Mouse (Mus musculus) ES-Bruce4 (cell line): ENCODE measurements around the gene Syp. TPM values are rescaled to one million over a fixed set of nuclear protein-coding genes. Genes with fewer than 3 reads are reported as not detected.

Experiments used
- H3K27ac ChIP-seq: 2 replicates; pipeline ENCODE4 v1.5.1; 2012; ENCODE audit warnings: low read length, inconsistent platforms; ENCODE audit not compliant: insufficient read depth
- H3K27me3 ChIP-seq: 2 replicates; pipeline ENCODE4 v1.6.1; 2012; ENCODE audit warnings: mild to moderate bottlenecking, low read length, inconsistent platforms; ENCODE audit not compliant: control insufficient read depth, poor library complexity, insufficient read depth, severe bottlenecking
- H3K36me3 ChIP-seq: 2 replicates; pipeline ENCODE4 v1.6.1; 2012; ENCODE audit warnings: inconsistent platforms, mild to moderate bottlenecking, low read length, moderate library complexity; ENCODE audit not compliant: control insufficient read depth, poor library complexity, insufficient read depth, severe bottlenecking
- H3K4me1 ChIP-seq: one replicate; pipeline ENCODE4 v1.8.1; 2011; ENCODE audit warnings: low read length; ENCODE audit not compliant: control insufficient read depth, insufficient read depth
- H3K4me3 ChIP-seq: 2 replicates; pipeline ENCODE4 v1.5.1; 2011; ENCODE audit warnings: low read depth, mild to moderate bottlenecking, low read length
- H3K9ac ChIP-seq: 2 replicates; pipeline ENCODE4 v1.6.1; 2012; ENCODE audit warnings: low read depth, mild to moderate bottlenecking, inconsistent platforms; ENCODE audit not compliant: poor library complexity, severe bottlenecking
- H3K9me3 ChIP-seq: replicated peaks from 2 replicates; pipeline ENCODE4 v1.6.1; 2012; ENCODE audit warnings: mild to moderate bottlenecking, low read length, inconsistent platforms; ENCODE audit not compliant: control insufficient read depth, poor library complexity, insufficient read depth, severe bottlenecking
- CTCF ChIP-seq: IDR thresholded peaks from one replicate; pipeline ENCODE4 v1.8.1; 2011; ENCODE audit warnings: low read depth, low read length
- EP300 ChIP-seq: IDR thresholded peaks from 2 replicates; pipeline ENCODE4 v1.6.1; 2011; ENCODE audit warnings: low read depth, low read length; ENCODE audit not compliant: insufficient read depth
- POLR2A ChIP-seq: IDR thresholded peaks from one replicate; pipeline ENCODE4 v1.8.1; 2011; ENCODE audit warnings: low read length; ENCODE audit not compliant: insufficient read depth
- polyA plus RNA-seq: library from polyadenylated mRNA; stranded (reverse); fragments of >200 nt; gene quantifications from 2 replicates; pipeline ENCODE4 v1.2.4, GENCODE M21; 2011; ENCODE audit warnings: low read depth; ENCODE audit not compliant: missing spikeins, insufficient read depth, insufficient read length

Syp gene
- 5.3 and 5.9 TPM in 2 replicates for polyA plus RNA-seq

DNA sequence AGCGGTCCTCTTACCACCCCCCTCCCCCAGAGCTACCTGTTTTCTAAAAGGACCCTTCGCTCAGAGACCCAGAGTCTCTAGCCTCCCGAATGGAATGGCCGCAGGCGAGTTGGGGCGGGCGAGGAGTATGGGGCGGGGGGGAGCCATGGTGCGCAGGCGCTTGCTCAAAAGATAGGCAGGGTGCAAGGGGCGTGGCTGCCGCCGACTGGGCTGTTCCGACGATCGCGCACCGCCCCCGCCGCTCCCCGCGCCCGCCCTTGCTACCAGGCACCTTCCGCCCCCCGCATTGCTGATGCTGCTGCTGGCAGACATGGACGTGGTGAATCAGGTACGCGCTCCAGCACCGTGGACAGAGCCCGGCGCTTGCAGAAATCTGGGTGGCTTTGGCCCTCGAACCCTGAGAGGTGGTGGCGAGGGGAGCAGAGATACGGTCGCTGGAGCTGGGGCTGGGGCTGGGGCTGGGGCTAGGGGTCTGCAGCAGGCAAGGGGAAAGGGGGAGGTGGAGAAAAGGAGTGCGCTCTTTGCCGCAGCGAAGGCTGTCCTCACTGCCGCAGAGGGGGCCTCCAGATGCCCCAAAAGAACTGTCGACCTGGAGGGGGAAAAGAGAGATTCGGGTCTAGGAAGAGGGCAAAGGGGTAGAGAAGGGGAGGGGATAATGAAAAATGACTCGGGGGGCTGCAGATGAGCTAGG is at the start of gene Syp:
Gene Syp, plus strand, starts transcription at position 71 of the 691 bp plus-strand sequence.
- Histone ChIP-seq H3K9me3 (no peaks in the 10 kb centered on the region), H3K27ac (no peak within 1 kb of the TSS), H3K4me1 (no peaks in the 10 kb centered on the region), H3K36me3 (no peaks in the 10 kb centered on the region), H3K27me3 (no peaks in the 10 kb centered on the region), H3K4me3 (peak within 1 kb of the TSS; percentile 54), H3K9ac (no peak within 1 kb of the TSS)
- TF ChIP-seq POLR2A = no peak
- peak; percentile 57; the same call in 1 of the 2 replicates for TF ChIP-seq EP300
- no peak for TF ChIP-seq CTCF

DNA sequence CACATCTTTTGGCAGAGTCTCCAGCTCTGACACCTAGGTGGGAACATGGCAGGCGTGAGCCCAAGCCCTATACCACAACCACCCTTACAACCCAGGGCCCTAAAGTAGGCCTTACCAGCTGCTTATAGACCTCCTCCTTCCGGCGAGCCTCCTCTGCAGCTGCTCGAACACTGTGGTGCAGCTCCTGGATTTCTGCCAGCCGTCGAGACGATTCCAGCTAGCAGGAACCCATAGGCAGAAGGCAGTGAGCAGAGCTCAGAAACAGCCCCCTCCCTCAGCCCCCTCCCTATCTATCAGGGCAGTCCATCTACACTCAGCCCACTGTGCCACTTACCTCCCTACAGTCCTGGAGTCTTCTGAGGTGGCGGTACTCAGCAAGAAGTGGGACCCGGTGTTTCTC is 42.9 kb upstream of the Syp start:
- no peak overlapping the region for H3K27ac ChIP-seq
- no peak overlapping the region for H3K4me3 ChIP-seq
- H3K27me3 ChIP-seq = no peaks in the 10 kb centered on the region
- H3K9me3 ChIP-seq = no peaks in the 10 kb centered on the region
- peaks cover 2% of the 10 kb centered on the region; the same call in 1 of the 2 replicates for H3K36me3 ChIP-seq
- H3K9ac ChIP-seq = no peak overlapping the region
- no peaks in the 10 kb centered on the region for H3K4me1 ChIP-seq
- TF ChIP-seq POLR2A = no peak
- TF ChIP-seq EP300 = no peak
- no peak for TF ChIP-seq CTCF

DNA sequence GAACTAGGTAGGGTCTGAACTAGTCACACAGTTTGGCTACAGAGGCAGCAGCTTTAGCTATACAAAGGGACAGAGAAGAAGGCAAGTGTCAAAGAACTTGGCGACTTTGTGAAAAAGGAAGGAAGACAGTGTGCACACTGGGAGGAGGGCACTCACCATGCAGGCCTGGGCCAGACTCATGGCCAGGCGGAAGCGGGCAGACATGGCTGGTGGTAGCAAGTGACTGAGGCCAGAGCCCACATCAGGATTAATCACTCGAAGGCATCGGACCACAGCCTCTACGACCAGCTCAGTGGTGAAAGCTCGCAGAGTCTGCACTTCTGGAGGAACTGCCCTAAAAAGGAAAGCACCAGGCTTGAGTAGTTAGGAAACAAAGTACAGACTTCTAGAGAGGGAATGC is 34.3 kb upstream of the Syp start:
- Histone ChIP-seq H3K4me3 (no peak overlapping the region), H3K9ac (no peak overlapping the region), H3K36me3 (no peaks in the 10 kb centered on the region), H3K4me1 (no peaks in the 10 kb centered on the region), H3K27ac (no peak overlapping the region), H3K27me3 (no peaks in the 10 kb centered on the region; the same call in 1 of the 2 replicates), H3K9me3 (no peaks in the 10 kb centered on the region)
- no peak for TF ChIP-seq CTCF
- no peak for TF ChIP-seq POLR2A
- TF ChIP-seq EP300 = no peak

DNA sequence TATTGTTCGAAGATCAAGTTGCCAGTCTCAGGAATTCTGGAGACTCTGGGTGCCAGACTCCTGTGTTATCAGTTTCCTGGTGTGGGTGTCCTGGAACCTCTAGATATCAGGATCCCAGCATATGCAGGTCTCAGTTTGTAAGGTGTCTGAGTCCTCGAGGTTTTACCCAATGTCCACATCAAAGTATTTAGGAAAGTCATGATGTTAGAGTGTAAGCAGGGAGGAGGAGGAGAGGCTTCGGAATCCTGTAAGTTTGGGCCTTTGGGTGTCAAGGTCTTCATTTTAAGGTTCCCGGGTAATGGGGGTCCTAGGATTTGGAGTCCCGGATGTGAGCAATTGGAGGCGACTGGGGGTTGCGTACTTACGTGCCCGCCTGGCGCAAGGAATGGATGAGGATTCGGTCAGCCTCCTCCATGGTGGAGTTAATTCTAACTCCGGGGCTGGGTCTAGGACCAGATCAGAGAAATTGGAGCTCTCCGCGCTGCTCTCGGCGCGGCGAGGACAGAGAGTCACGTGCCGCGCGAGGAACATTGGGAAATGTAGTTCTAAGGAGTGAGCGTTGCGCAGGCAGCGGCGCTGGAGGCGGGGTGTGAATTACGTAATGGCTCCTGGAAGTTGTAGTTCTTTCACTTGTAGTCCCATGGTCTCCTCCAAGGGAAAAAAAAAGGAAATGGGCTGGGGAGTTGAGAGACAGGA is 33.2 kb upstream of the Syp start, which contains the start of gene Ccdc22:
Gene Ccdc22, minus strand, starts transcription at position 639 of the 696 bp plus-strand sequence.
- Histone ChIP-seq H3K9ac (peak within 1 kb of the TSS; percentile 67), H3K4me3 (peak within 1 kb of the TSS; percentile 58), H3K27me3 (no peaks in the 10 kb centered on the region; the same call in 1 of the 2 replicates), H3K27ac (no peak within 1 kb of the TSS), H3K4me1 (no peaks in the 10 kb centered on the region), H3K36me3 (no peaks in the 10 kb centered on the region), H3K9me3 (no peaks in the 10 kb centered on the region)
- TF ChIP-seq POLR2A = no peak
- no peak for TF ChIP-seq CTCF
- no peak for TF ChIP-seq EP300

DNA sequence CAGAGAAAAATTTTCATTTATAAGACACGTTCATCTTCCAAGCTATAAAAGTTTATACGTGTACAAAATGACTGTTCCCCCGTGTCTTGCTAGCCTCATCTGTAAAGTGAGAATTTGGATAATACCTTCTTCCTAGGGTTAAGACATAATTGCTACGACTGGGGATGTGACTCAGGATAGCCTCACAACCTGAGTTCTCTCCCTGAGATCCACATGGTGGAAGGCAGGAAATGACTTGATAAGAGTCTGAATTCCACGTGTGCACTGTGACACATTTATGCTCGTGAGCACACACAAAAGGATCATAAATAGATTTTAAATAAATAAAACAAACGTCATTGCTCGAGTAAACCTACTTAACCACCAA is 32.7 kb upstream of the Syp start:
- Histone ChIP-seq H3K4me1 (no peaks in the 10 kb centered on the region), H3K4me3 (no peak overlapping the region), H3K9ac (no peak overlapping the region), H3K9me3 (no peaks in the 10 kb centered on the region), H3K36me3 (no peaks in the 10 kb centered on the region), H3K27me3 (no peaks in the 10 kb centered on the region; the same call in 1 of the 2 replicates), H3K27ac (no peak overlapping the region)
- TF ChIP-seq EP300 (no peak), POLR2A (no peak), CTCF (no peak)

DNA sequence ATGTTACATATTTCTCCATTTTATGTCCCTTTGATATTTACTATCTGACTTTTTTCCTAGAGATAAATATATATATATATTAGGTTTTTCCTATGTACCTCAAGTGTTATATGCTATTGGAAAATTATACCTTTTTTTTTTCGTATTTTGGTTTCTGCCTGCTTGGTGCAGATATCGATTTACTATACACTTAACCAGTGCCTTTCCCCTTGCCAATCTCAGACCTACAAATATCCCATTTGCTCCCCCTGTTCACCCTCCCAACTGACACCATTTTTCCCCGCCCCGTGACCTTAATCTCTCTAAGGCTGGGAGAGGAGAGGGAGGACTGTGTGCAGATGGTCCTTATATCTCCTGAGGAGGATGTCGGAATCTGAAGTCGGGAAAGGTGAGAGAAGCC is 31.5 kb upstream of the Syp start, which contains the start of gene Cacna1f:
Gene Cacna1f, plus strand, starts transcription at position 301 of the 400 bp plus-strand sequence.
- Histone ChIP-seq H3K9me3 (no peaks in the 10 kb centered on the region), H3K36me3 (no peaks in the 10 kb centered on the region), H3K27ac (no peak within 1 kb of the TSS), H3K9ac (no peak within 1 kb of the TSS), H3K4me3 (no peak within 1 kb of the TSS), H3K27me3 (no peaks in the 10 kb centered on the region; the same call in none of the 2 replicates), H3K4me1 (no peaks in the 10 kb centered on the region)
- TF ChIP-seq EP300 = no peak
- TF ChIP-seq POLR2A = no peak
- TF ChIP-seq CTCF = no peak
